Mouse (Mus musculus): Measurements from ENCODE around the gene Msi2. TPM values are rescaled to one million over a fixed set of nuclear protein-coding genes. Genes with fewer than 3 reads are reported as not detected.

The Msi2 gene
- total RNA-seq, 2 experiments from 2014 or later: 10.2 to 13.9 TPM

DNA sequence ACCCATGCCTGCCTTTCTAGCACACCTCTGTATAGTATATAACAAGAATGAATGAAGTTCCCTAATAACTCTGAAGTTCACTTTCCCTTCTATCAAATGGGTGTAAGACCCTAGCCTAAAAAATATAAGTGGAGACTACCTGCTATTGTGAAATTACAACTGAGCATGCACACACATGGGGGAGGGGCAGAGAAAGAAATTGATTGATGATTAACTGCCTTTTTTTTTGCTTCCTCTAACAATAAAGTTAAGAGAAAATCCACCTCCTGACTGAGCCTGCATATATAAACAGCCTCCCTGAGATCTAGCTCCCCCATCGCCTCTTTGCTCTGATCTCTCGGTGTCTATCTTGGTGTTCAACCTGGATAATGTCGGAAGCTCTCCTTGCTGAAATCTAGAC, 118.1 kb downstream of the Msi2 start:
- no peak for ATAC-seq (replicated peaks; ENCODE audit: low FRiP score, poor library complexity, severe bottlenecking)

DNA sequence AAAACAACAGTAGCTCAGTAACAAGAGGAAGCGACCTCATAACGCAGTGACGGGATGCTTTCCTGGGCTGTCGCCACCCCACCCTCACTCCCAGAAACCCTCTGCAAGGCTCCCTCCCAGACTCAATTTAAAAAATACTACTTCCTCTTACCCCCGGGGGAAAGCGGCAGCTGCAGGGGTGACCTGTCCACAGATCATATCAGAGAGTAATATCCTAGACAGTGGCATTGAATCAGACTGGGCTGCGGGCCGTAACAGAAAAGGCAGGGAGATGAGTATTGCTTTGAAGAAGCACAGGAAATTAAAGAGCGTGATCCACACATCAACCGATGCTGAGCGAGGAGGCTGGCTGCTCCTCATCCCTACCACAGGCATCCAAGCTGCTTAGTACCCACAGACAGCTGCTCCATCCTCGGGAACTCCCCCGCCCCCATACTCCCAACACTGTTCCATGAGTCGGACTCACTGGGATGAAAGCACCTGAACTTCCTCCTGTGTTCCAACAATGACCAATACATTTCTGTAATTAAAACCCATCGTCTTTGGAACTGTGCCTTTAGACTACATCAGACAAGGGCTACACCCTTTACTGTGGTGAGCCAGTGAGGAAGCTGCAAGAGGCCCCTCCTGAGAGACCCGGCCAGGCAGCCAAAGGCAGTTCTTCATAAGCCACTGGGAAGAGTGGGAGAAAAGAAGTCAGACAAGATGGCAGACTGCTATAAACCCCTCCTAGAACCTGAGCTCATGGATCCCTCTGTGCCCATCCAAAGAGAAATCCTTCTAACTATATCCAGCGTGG, 118.8 kb downstream of the Msi2 start:
- ATAC-seq (replicated peaks; ENCODE audit: low FRiP score, poor library complexity, severe bottlenecking): no peak

DNA sequence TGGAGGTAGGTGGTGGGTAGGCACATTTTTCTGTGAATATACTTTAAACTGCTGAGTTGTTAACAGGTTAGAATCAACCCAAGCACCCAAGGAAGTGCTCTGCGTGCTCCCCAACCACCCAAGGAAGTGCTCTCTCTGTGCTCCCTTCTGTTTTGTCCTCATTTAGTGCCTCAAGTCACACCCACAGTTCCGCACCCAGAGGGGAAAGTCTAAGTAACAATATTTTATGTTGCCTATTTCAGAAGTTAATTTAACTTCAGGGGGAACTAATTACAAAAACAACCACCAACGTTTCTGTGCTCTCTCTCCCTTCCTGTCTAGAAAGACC, 119.5 kb downstream of the Msi2 start:
- no peak for ATAC-seq (replicated peaks; ENCODE audit: low FRiP score, poor library complexity, severe bottlenecking)

DNA sequence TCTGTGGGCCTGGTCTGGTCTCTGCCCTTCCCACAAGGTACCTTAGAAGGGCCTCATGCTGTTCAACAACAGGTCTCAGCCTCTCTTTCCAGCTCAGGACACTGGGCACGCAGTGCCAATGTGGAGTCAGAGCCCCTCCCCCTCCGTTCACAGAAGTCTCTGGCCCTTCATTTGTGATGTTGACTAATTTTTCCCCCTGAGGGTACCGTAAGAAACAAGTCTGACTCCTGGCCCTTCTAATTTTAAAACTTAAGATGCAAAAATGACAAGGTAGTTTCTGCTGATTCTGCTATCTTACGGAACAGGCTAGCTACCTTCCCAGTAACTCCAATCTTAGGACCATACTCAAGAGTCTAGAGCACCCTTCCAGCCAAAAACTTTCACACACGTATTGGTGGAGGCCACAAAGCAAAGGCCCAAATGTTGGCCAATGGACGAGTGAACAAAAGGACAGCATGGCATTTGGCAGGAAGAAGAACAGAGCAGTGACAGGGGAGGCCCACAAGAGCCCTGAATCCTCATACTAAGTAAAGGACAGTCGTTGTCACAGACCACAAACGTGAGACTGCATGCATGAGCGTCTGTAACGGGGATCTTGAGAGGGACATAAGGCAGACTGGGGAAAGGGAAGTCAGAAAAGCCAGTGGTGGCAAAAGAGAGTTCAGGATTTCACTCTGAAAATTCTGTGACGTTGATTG, 120.0 kb downstream of the Msi2 start:
- no peak for ATAC-seq (replicated peaks; ENCODE audit: low FRiP score, poor library complexity, severe bottlenecking)

GRCm38 (mm10) chr11:88595616-88596015, 122.7 kb downstream of the Msi2 start:
- ATAC-seq (replicated peaks; ENCODE audit: low FRiP score, poor library complexity, severe bottlenecking): no peak

GRCm38 (mm10) chr11:88594804-88595611, 123.3 kb downstream of the Msi2 start:
- ATAC-seq (replicated peaks; ENCODE audit: low FRiP score, poor library complexity, severe bottlenecking): no peak

GRCm38 (mm10) chr11:88594010-88594409, 124.3 kb downstream of the Msi2 start:
- ATAC-seq (replicated peaks; ENCODE audit: low FRiP score, poor library complexity, severe bottlenecking): no peak

DNA sequence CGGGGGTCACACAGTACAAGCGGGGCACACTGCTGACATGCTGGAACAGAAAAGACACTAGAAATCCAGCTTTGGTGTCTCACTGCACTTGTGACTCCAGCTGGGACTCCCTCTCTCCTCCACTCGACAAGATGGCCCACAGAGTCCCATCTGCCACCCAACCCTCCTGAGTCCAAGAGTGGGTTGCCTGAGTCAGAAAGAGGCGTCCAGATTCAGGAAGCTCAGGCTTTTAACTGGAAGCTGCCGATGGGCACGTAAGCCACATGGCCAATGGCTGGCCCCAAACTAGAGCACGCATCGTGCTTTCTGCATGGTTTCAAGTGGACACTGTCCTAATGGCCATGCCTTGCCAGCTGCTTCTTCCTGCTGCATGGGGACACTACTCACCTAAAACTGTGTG, 126.2 kb downstream of the Msi2 start:
- ATAC-seq (replicated peaks; ENCODE audit: low FRiP score, poor library complexity, severe bottlenecking): no peak

DNA sequence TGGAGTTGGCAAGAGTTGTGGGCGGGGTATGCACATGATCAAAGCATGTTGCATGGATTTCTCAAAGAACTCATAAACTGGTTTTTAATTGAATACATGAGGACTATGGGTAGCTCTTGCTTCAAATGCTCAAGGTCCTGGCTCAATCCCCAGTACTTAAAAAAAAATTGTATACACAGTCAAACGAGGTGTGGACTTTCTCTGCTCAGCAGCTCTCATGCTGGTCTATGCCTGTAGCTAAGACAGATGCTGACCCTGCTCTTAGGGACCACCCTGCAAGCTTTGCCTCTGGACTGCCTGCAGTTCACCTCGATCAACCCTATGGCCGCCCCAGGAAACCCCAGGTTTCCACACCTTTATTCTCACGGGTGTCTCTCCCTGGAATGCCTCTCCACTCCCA, 127.7 kb downstream of the Msi2 start:
- no peak for ATAC-seq (replicated peaks; ENCODE audit: low FRiP score, poor library complexity, severe bottlenecking)

DNA sequence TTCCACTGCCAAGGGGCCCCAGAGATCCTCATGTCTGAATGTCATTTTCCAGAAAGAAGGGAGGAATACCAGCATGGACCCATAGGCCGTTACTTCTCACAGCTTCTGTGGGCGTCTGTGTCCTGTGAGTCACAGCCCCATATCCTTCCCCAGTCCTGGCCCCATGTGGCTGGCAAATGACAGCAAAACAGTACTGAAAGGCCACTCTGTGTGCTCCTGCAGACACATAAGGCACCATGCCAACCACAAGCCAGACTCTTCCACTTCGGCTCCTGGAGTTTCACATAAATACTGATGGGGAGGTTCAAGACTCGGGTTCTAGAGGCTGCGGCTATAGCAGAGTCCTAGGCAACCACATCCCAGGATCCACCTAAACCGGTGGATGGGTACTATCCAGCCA, 128.7 kb downstream of the Msi2 start:
- ATAC-seq (replicated peaks; ENCODE audit: low FRiP score, poor library complexity, severe bottlenecking): no peak

- ATAC-seq (replicated peaks; ENCODE audit: low FRiP score, poor library complexity, severe bottlenecking): no peak
These were observed 129.6 kb downstream of the Msi2 start for GRCm38 (mm10) chr11:88588688-88589210.

DNA sequence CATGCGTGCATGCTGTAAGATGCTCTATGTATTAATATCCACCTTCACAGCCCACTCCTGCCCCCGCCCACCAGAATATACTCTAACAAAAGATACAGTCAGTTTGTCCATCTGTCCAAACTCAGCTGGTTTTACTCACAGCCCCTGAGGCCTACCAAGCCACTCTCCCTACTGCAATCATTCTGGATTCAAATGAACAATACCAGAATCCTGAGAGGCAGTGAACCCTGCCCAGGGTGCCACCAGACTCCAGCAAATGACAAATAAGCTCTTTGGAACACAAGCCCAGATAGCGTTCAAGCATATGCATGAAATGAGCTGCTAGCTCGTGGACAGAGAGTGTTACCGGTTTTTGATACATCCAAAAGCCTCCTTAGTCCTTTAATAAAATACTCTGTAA, 130.6 kb downstream of the Msi2 start:
- ATAC-seq (replicated peaks; ENCODE audit: low FRiP score, poor library complexity, severe bottlenecking): no peak

GRCm38 (mm10) chr11:88585880-88586279, 132.4 kb downstream of the Msi2 start:
- no peak for ATAC-seq (replicated peaks; ENCODE audit: low FRiP score, poor library complexity, severe bottlenecking)

DNA sequence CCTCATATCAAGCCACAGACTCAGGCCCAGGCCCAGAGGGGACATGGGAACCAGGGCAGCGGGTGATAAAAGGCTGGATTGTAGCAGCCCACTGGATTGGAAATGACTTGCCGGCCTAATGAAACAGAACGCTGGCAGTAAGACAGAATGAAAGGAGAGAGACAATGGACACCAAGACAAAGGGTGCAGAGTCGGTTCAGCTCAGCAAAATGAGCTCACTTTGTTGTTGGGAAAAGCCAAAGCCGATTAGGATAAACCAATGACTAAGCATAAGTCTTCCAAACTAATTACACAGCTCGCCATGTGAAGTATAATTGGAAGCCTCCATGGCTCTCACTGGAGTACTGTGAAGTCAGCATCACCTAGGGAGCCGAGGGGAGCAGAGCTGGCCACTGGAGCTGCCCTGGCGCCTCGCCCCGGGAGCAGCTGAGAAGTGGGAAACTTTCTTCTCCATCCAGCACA, 133.1 kb downstream of the Msi2 start:
- no peak for ATAC-seq (replicated peaks; ENCODE audit: low FRiP score, poor library complexity, severe bottlenecking)

DNA sequence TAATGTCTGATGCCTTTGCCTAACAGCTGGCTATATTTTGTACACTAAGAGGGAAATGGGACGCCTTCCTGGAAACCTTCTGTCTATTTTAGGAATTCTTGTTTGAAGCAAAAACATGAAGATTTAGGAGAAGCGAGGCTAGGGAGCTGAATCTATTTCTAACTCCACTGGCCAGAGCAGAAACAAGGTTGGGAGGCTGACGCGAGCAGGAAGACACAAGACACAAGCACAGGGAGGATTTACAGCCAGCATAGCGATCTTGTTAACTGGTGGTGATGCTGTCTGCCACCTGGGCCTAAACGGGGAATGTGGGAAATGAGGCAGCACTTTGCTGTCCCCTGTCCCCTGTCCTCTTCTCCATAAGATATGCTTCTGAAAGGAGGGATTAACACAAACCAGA, 134.4 kb downstream of the Msi2 start:
- no peak for ATAC-seq (replicated peaks; ENCODE audit: low FRiP score, poor library complexity, severe bottlenecking)

- no peak for ATAC-seq (replicated peaks; ENCODE audit: low FRiP score, poor library complexity, severe bottlenecking)
These were observed 135.0 kb downstream of the Msi2 start for GRCm38 (mm10) chr11:88583259-88583833.

DNA sequence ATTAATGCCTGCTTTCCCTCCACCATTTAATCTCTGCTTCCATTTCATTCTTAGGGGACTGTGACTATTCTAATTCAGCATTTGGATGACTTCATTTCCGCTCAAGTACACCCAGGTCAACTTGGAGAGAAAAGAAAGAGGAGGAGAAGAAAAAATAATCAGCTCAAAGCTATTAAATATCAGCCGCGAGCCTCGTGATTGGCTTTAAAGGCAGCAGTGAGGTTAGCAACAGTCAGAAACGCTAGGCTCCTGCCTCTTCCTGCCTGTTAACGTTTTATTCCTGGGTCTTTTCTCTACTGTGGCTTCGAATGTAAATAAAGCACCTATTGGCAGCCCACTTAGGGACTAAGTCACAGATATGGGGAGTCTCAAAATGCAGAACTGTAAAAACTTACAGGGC, 135.5 kb downstream of the Msi2 start:
- ATAC-seq (replicated peaks; ENCODE audit: low FRiP score, poor library complexity, severe bottlenecking): no peak

GRCm38 (mm10) chr11:88582021-88582707, 136.1 kb downstream of the Msi2 start:
- no peak for ATAC-seq (replicated peaks; ENCODE audit: low FRiP score, poor library complexity, severe bottlenecking)

DNA sequence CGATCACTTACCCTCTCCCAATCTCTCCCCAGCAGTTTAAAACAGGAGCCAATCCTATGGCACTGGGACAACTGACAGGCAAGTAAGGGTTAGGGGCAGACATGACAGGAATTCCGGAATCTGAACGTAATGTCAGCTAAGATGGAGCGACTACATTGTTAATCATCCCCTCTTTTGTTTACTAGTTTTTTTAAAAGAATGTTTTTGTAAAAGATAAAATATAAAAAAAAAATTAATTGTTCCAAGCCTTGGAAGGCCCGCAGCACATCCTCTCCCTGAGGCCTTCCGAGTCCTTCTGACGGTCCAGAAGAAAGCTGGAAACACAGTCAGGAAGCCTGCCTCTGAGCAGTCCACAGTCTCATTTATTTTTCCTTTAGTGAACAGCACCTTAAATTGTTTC, 136.9 kb downstream of the Msi2 start:
- ATAC-seq (replicated peaks; ENCODE audit: low FRiP score, poor library complexity, severe bottlenecking): no peak

GRCm38 (mm10) chr11:88578700-88579099, 139.6 kb downstream of the Msi2 start:
- ATAC-seq (replicated peaks; ENCODE audit: low FRiP score, poor library complexity, severe bottlenecking): no peak
